Comparison of ENCODE assay signal across 22 mouse cellular contexts in the genomic region with DNA sequence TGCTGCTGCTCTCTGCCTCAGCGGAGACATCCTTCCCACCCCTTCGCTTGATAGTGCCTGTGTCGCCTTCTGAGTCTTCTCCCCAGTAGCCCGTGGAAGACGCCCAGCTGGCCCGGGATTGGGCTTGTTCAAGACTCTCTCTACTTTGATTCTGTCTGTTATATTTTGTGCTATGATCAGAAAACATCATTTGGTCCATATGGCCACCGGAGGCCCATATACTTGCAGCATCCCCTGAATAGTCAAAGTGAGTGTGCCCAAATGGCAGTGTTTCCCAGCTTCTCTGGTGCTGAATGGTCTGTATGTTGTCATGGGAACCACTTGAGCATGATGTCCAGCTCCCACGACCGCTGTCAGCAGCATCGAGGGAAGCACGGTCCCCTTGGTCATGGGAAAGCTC.
A peak's percentile ranks its signal among the peaks of the same experiment; 100 is the strongest.
DNase-seq lines count a peak whose midpoint lies in the region; ATAC-seq and TF ChIP-seq lines count a peak whose summit lies in the region.
"Had no signal": no experiment of that assay in that cellular context is flagged by ENCODE, and none has a peak within 500 bp of the region (broad histone marks: within the 10 kb centered on the region; RNA-seq: fewer than 3 reads in every experiment).

No protein-coding gene starts in this region.

- H3K9me3 ChIP-seq in megakaryocyte, embryonic 14.5 days = no peaks in the 10 kb centered on the region
- H3K9me3 ChIP-seq: embryonic facial prominence, embryonic 10.5 days; embryonic facial prominence, embryonic 12.5 days; forebrain, embryonic 13.5 days; forebrain, embryonic 15.5 days had no signal

- peaks cover 9% of the 10 kb centered on the region; the same call in 1 of the 2 replicates for H3K4me1 ChIP-seq in cerebellum, adult 2 months (ENCODE audit: control insufficient read depth, insufficient read depth, low read length)
- peaks cover 20% of the 10 kb centered on the region for H3K4me1 ChIP-seq in megakaryocyte, embryonic 14.5 days
- H3K4me1 ChIP-seq in olfactory bulb, adult 2 months (ENCODE audit: control insufficient read depth, insufficient read depth, low read length) = peaks cover 10% of the 10 kb centered on the region
- H3K4me1 ChIP-seq: embryonic facial prominence, embryonic 12.5 days; forebrain, embryonic 13.5 days; forebrain, embryonic 15.5 days had no signal

- 0 out of 2 replicates have a peak overlapping the region, but pooled peaks have one; percentile 18 for H3K27ac ChIP-seq in cerebellum, adult 2 months (ENCODE audit: insufficient read depth, low read length)
- H3K27ac ChIP-seq in layer of hippocampus, adult 2 months = peak overlapping the region; percentile 29; the same call in 1 of the 2 replicates
- peak overlapping the region; percentile 61 for H3K27ac ChIP-seq in olfactory bulb, adult 2 months (ENCODE audit: insufficient read depth, low read depth, low read length)
- H3K27ac ChIP-seq: embryonic facial prominence, embryonic 10.5 days; embryonic facial prominence, embryonic 12.5 days; forebrain, embryonic 13.5 days; forebrain, embryonic 15.5 days had no signal

- 66% methylated on average over 11 of the region's 11 CpGs for WGBS in cerebellum, adult 2 months
- 83% methylated on average over 11 of the region's 11 CpGs for WGBS in olfactory bulb, adult 2 months

- no peak for TF ChIP-seq CTCF in cerebellum, adult 2 months (IDR thresholded peaks at IDR 0.05; ENCODE audit: borderline replicate concordance, insufficient read depth, low read depth, low read length)
- no peak for TF ChIP-seq CTCF in layer of hippocampus, adult 2 months (conservative IDR thresholded peaks at IDR 0.05)
- no peak for TF ChIP-seq CTCF in olfactory bulb, adult 2 months (IDR thresholded peaks at IDR 0.05; ENCODE audit: insufficient read depth, low read depth, low read length)

- no peak overlapping the region for H3K4me3 ChIP-seq in cerebellum, adult 2 months (replicated peaks; ENCODE audit: insufficient read depth, low read depth, low read length)
- no peak overlapping the region for H3K4me3 ChIP-seq in layer of hippocampus, adult 2 months
- H3K4me3 ChIP-seq in megakaryocyte, embryonic 14.5 days (replicated peaks) = peak overlapping the region; percentile 11
- no peak overlapping the region for H3K4me3 ChIP-seq in olfactory bulb, adult 2 months (ENCODE audit: insufficient read depth, low read depth, low read length)
- H3K4me3 ChIP-seq: embryonic facial prominence, embryonic 10.5 days; embryonic facial prominence, embryonic 12.5 days; forebrain, embryonic 13.5 days; forebrain, embryonic 15.5 days had no signal

- no peak for ATAC-seq in megakaryocyte, adult 5-6 weeks (ENCODE audit: poor library complexity, severe bottlenecking)
- ATAC-seq: activated CD4-positive, CD25-positive, alpha-beta regulatory T cell, adult 4 months; CD4-positive, CD25-positive, alpha-beta regulatory T cell, adult 4 months; forebrain, embryonic 13.5 days; forebrain, embryonic 15.5 days; Patski had no signal

- no peak for TF ChIP-seq POLR2A in cerebellum, adult 2 months (IDR thresholded peaks at IDR 0.05; ENCODE audit: borderline replicate concordance, insufficient read depth, low read length)
- no peak for TF ChIP-seq POLR2A in olfactory bulb, adult 2 months (IDR thresholded peaks at IDR 0.05; ENCODE audit: insufficient read depth, low read depth, low read length)

- no peak for DNase-seq in cerebellum, adult 2 months
- DNase-seq in cerebellum, adult 9-11 months = no peak
- no peak for DNase-seq in layer of hippocampus, adult 2 months (ENCODE audit: low spot score in 2 of 2)
- DNase-seq in layer of hippocampus, adult 9-10 months (ENCODE audit: low spot score) = no peak
- DNase-seq: adrenal gland, adult 8-10 months; adrenal gland, postnatal 14 days; adrenal gland, postnatal 36 days; B cell, adult 2 months; cerebellum, adult 11-12 months; cerebellum, adult 8-10 months; cerebellum, postnatal 10 days had no signal

- H3K36me3 ChIP-seq in megakaryocyte, embryonic 14.5 days (replicated peaks; ENCODE audit: low read length) = peaks cover 70% of the 10 kb centered on the region

- H3K27me3 ChIP-seq in cerebellum, adult 2 months (ENCODE audit: control insufficient read depth, insufficient read depth, low read length) = no peaks in the 10 kb centered on the region
- H3K27me3 ChIP-seq in megakaryocyte, embryonic 14.5 days (replicated peaks) = no peaks in the 10 kb centered on the region
- H3K27me3 ChIP-seq: CH12.LX; embryonic facial prominence, embryonic 12.5 days; forebrain, embryonic 13.5 days; forebrain, embryonic 15.5 days; Patski had no signal
